Mouse (Mus musculus): ENCODE data around the gene F3.
"Not testable (repeated sequence)": the region's sequence is repeated elsewhere in the genome, so short reads cannot be mapped to it uniquely, and the experiment has no call there.

- not testable (repeated sequence) for TF ChIP-seq POLR2A (IDR thresholded peaks at IDR 0.05; ENCODE audit: insufficient read length, low read depth); MAX (IDR thresholded peaks at IDR 0.05; ENCODE audit: low read depth); MYOG (IDR thresholded peaks at IDR 0.05; ENCODE audit: control insufficient read depth in 1 of 3, insufficient read depth in 1 of 3, insufficient read length in 2 of 3, low read depth in 2 of 3)
Observed at GRCm38 (mm10) chr3:121754319-121755090, 31.2 kb downstream of the F3 start.
